Mouse (Mus musculus) heart, embryonic 16.5 days (tissue): ENCODE measurements around the gene Prkcb. TPM values are rescaled to one million over a fixed set of nuclear protein-coding genes. Genes with fewer than 3 reads are reported as not detected.

ENCODE experiments used
- ATAC-seq: fragments of 200-750 bp; cut with Nextera tagmentation; replicated peaks from 2 replicates; pipeline ENCODE4 v1.8.0; 2017; ENCODE audit warnings: moderate number of reproducible peaks; ENCODE audit not compliant: insufficient read depth, low FRiP score; ENCODE audit errors: extremely low read depth
- H3K27ac ChIP-seq: fragments of 300-500 bp; sonication (generic); 2 replicates; pipeline ENCODE4 v1.5.1; 2014; ENCODE audit warnings: mild to moderate bottlenecking, low read length, control low read depth, moderate library complexity
- H3K27me3 ChIP-seq: fragments of 300-500 bp; sonication (generic); 2 replicates; pipeline ENCODE4 v1.6.1; 2014; ENCODE audit warnings: low read length, mixed read lengths; ENCODE audit not compliant: control insufficient read depth, insufficient read depth
- H3K36me3 ChIP-seq: fragments of 300-500 bp; sonication (generic); 2 replicates; pipeline ENCODE4 v1.6.1; 2014; ENCODE audit not compliant: control insufficient read depth, insufficient read depth
- H3K4me1 ChIP-seq: fragments of 300-500 bp; sonication (generic); 2 replicates; pipeline ENCODE4 v1.6.1; 2014; ENCODE audit warnings: low read length, mixed read lengths; ENCODE audit not compliant: control insufficient read depth, insufficient read depth
- H3K4me2 ChIP-seq: fragments of 300-500 bp; sonication (generic); 2 replicates; pipeline ENCODE4 v1.6.1; 2014; ENCODE audit warnings: low read depth, mild to moderate bottlenecking, control low read depth, low read length
- H3K4me3 ChIP-seq: fragments of 300-500 bp; sonication (generic); 2 replicates; pipeline ENCODE4 v1.5.1; 2014; ENCODE audit warnings: mild to moderate bottlenecking, control low read depth, low read length
- H3K9ac ChIP-seq: fragments of 300-500 bp; sonication (generic); 2 replicates; pipeline ENCODE4 v1.6.1; 2014; ENCODE audit warnings: low read length, control low read depth
- H3K9me3 ChIP-seq: fragments of 300-500 bp; sonication (generic); replicated peaks from 2 replicates; pipeline ENCODE4 v1.6.1; 2016; ENCODE audit warnings: low read length; ENCODE audit not compliant: control insufficient read depth
- WGBS: fragments of 180-500 bp; shearing (Covaris S2); extraction: QIAGEN DNeasy Blood & Tissue Kit; methylation state at CpG from one replicate; pipeline ENCODE4 v1.1.7; 2014; 5-methylcytosine and 5-hydroxymethylcytosine counted together
- polyA plus RNA-seq: library from polyadenylated mRNA; unstranded; fragments of >200 nt; fragmentation: Nextera tagmentation; extraction: Ambion mirVana; gene quantifications from 2 replicates; pipeline ENCODE4 v1.2.1, GENCODE M21; 2015

Gene Prkcb
- polyA plus RNA-seq, 1 experiment from 2014 or later: 12.0 TPM

DNA sequence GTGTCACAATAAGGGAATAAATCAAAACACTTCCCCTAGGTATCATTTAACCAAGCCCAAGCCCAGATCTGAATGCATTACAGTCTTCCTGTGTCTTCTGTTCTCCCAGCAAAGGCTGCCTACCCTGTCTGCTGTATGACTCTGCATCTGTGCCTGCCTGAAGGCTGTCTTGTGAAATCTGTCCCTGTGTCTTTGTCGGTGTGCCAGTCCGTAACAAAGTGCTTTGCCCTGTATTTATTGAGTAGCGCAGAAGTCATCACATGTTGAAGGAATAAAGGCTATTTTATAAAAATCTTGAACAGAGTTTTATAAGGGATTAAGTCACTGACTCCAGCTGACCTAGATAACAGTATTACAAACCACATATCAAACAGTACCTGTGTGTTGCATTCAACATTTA, 368.1 kb downstream of the Prkcb start:
- WGBS: 82% methylated on average over 3 of the region's 3 CpGs
- no peak for ATAC-seq

DNA sequence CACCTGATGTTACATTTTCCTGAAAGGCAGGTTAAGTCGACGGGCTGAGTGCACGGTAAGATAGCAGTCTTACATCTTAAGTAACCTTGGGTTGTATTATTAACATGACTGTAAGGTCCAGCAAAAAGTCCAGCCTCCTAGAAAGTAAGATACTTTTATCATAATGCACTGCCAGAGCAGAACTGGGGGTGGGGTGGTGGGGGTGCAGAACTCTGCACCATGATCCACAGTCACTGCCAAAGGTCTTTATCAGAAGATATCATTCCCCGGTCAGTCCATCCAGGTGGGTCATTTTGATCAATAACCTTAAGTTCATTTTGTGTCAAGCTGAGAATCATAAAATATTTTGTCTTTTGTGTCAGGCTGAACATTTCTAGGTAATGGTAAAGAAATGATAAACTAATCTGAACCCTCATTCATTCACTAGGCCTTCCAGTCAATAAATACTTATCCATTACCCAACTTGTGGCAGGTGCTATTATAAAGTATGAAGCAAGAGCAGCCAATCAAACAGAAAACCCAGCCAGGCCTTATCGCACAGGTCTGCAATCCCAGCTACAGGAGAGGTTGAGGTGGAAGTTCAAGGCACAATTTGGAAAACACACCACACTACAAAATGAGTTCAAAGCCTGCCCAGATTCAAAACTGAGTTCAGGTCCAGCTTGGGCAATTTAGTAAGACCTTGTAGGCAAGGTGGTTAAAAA, 369.0 kb downstream of the Prkcb start:
- ATAC-seq: no peak
- H3K9ac ChIP-seq: no peak overlapping the region
- no peak overlapping the region for H3K4me2 ChIP-seq
- H3K4me3 ChIP-seq: no peak overlapping the region
- H3K4me1 ChIP-seq: no peaks in the 10 kb centered on the region
- H3K36me3 ChIP-seq: no peaks in the 10 kb centered on the region
- no peaks in the 10 kb centered on the region for H3K27me3 ChIP-seq
- H3K9me3 ChIP-seq: 0 out of 2 replicates have a peak, but pooled peaks cover 2% of the 10 kb centered on the region
- WGBS: 90% methylated on average over 5 of the region's 5 CpGs
- no peak overlapping the region for H3K27ac ChIP-seq

More for the DNA sequence above, 368.1 kb downstream of the Prkcb start:
- H3K4me3 ChIP-seq: no peak overlapping the region
- H3K27me3 ChIP-seq: no peaks in the 10 kb centered on the region
- H3K4me1 ChIP-seq: no peaks in the 10 kb centered on the region
- no peak overlapping the region for H3K9ac ChIP-seq
- no peaks in the 10 kb centered on the region for H3K9me3 ChIP-seq
- no peaks in the 10 kb centered on the region for H3K36me3 ChIP-seq
- no peak overlapping the region for H3K27ac ChIP-seq
- no peak overlapping the region for H3K4me2 ChIP-seq

DNA sequence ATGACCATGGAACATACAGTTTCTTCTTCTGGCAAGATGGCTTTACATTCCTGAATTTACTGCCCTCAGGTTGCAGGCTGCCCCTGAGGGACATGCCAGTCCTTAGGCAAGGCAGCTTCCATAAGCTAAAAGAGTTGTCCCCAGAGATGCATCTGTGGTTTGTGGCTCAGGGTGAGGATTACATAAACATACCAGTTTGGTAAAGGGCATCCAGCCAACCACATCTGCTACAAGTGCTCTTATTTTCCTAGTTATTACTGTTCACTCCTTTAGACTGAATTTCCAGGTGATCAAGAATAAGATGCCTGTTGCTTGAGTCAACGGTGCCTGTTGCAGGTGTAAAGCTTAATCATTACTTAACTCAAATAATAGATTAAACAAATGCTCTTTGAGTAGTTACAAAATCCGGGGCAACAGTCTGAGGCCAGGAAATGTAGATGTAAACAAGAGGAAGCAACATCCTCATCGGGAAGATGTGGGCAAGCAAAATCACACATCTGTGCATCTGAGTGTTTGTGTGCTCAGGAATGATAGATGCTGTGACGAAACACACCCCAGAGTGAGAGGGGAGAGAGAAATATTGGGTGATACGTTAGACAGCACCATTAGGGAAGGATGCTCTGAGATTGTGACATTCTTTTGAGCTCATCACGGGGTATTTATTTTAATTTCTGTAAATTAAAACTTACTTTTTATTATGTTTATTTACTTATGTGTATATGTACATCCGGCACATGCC, 376.9 kb downstream of the Prkcb start:
- Histone ChIP-seq H3K27me3 (no peaks in the 10 kb centered on the region; the same call in 1 of the 2 replicates), H3K9ac (no peak overlapping the region), H3K27ac (no peak overlapping the region), H3K4me1 (no peaks in the 10 kb centered on the region), H3K9me3 (0 out of 2 replicates have a peak, but pooled peaks cover 2% of the 10 kb centered on the region), H3K36me3 (no peaks in the 10 kb centered on the region), H3K4me2 (no peak overlapping the region), H3K4me3 (no peak overlapping the region)
- ATAC-seq: no peak
- WGBS: 51% methylated on average over 7 of the region's 7 CpGs

DNA sequence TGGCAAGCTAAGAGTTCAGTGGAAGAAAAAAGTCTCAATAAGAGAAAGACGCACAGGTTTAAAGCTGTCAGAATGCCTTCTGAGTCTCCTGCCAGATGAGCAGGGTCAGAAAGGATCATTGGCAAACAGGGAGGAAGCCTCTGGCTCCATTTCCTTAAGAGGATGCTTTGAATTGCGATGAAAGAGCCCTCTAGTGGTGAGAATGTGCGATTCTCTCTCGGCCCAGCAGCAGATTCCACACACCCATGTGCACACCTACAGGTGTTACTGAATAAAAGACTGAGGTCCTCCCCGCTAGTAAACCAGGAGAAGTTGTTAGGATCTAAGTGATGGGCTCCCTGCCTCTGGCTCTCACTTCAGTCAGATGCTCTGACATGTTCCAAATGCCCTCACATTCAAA, 379.4 kb downstream of the Prkcb start:
- peaks cover 11% of the 10 kb centered on the region for H3K27me3 ChIP-seq
- no peak overlapping the region for H3K4me3 ChIP-seq
- no peaks in the 10 kb centered on the region for H3K36me3 ChIP-seq
- H3K9me3 ChIP-seq: no peaks in the 10 kb centered on the region
- H3K4me1 ChIP-seq: no peaks in the 10 kb centered on the region
- 30% methylated on average over 5 of the region's 5 CpGs for WGBS
- H3K9ac ChIP-seq: no peak overlapping the region
- no peak for ATAC-seq
- no peak overlapping the region for H3K4me2 ChIP-seq
- no peak overlapping the region for H3K27ac ChIP-seq

DNA sequence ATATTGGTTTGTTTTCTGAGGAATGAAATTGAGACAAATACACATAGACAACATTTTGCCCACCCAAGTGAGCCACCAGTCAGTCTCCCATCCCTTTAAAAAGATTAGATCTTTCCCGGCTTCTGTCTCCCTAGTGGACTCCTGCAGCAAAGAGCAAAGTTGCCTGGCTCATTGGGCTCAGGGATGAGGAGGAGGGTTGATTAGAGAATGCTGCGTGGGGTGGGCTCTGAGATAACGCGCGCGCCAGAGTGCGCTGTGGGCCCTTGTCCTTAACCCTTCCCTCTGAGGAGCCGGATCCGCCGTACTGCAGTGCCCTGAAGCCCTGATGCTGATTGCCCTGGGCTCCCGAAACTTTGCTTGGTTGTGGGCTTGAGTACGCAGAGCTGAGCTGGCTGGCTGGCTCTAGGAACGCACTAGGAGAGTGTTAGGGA, 381.9 kb downstream of the Prkcb start, which contains the start of gene Cacng3:
Cacng3 (plus strand) TSS at position 51 of the 431 bp plus-strand sequence.
- Histone ChIP-seq H3K4me2 (peak within 1 kb of the TSS; percentile 33; the same call in 1 of the 2 replicates), H3K36me3 (no peaks in the 10 kb centered on the region), H3K9me3 (no peaks in the 10 kb centered on the region), H3K4me1 (no peaks in the 10 kb centered on the region), H3K9ac (no peak within 1 kb of the TSS), H3K4me3 (no peak within 1 kb of the TSS), H3K27me3 (peaks cover 12% of the 10 kb centered on the region), H3K27ac (no peak within 1 kb of the TSS)
- ATAC-seq: 0 out of 2 replicates have a peak, but pooled peaks have one; percentile 14
- 10% methylated on average over 13 of the region's 13 CpGs for WGBS

DNA sequence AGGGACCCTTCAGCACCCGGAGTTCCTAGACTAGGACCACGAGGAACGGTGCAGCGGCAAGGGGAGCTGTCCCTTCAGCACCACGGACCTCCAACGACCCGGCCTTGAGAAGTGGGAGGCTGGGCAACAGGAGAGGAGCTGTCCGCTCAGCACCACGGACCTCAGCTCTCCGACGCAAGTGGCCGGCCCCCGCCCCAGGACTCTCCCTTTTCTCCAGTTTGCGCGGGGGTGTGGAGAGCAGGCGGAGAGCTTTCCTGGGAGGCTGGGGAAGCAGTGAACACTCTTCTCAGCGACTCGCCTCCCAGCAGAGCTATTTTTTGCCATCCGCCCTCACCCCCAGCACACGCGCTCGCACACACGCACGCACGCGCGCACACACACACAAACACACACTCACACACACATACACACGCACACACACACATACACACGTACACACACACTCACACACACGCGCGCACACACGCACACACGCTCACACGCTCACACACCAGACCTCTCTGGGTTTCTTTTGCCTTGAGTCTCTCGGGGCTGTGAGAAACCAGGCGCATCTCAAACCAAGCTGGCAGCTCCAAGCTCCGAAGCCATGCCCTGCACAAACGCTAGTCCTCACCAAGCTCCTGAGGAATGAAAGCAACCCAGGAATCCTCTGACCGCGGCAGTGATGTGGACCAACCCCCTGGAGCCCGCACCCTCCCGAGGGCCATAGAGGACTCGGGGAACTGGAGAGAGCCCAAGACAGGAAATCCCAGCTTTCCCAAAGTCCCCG, 382.5 kb downstream of the Prkcb start:
- Histone ChIP-seq H3K27me3 (peaks cover 12% of the 10 kb centered on the region), H3K9me3 (no peaks in the 10 kb centered on the region), H3K4me2 (peak overlapping the region; percentile 33; the same call in 1 of the 2 replicates), H3K9ac (no peak overlapping the region), H3K4me3 (no peak overlapping the region), H3K27ac (no peak overlapping the region), H3K4me1 (no peaks in the 10 kb centered on the region), H3K36me3 (no peaks in the 10 kb centered on the region)
- ATAC-seq: peak; percentile 89
- WGBS: 9% methylated on average over 45 of the region's 45 CpGs

DNA sequence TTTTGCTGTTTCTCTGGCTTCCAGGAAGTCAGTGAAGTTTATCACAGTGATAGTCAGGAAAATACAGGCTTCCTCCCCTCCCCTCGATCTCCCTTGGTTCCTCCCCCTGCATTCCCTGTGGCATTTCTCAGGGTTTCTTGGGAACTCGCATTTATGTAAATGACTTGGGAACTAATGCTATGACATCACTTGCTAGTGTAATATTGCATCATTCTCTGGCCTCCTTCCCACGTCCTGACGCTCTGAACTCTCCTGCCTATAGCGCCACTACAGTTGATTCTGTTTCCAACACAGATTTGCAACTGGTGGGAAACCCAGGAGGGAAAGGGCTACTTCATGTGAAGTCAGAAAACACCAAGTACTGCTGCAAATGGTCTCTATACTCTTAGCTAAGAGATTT, 384.4 kb downstream of the Prkcb start:
- Histone ChIP-seq H3K4me2 (no peak overlapping the region), H3K27me3 (peaks cover 12% of the 10 kb centered on the region), H3K9ac (no peak overlapping the region), H3K36me3 (no peaks in the 10 kb centered on the region), H3K4me3 (no peak overlapping the region), H3K9me3 (no peaks in the 10 kb centered on the region), H3K27ac (no peak overlapping the region), H3K4me1 (no peaks in the 10 kb centered on the region)
- WGBS: 30% methylated on average over 5 of the region's 5 CpGs
- ATAC-seq: no peak

DNA sequence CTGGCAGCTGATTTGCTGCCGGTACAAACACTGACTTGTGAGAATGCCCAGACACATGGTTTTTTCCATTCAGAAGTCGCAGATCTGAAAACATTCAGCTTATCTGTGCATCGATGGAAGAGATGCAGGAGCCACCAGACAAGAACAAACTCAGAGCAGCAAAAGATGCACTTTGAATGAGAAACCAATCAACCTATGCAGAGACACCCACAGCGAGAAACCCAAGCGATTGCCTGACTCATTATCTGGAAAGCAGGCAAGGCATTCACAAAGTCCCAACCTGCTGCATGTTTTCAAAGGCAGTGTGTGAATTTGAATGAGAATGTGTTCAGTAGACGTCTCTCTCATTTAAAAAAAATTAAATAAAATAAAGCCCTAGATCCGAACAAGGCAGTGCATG, 386.7 kb downstream of the Prkcb start:
- H3K9ac ChIP-seq: no peak overlapping the region
- WGBS: 72% methylated on average over 7 of the region's 7 CpGs

More for the DNA sequence above, 386.7 kb downstream of the Prkcb start:
- no peak overlapping the region for H3K4me2 ChIP-seq
- no peaks in the 10 kb centered on the region for H3K4me1 ChIP-seq
- no peak for ATAC-seq
- H3K36me3 ChIP-seq: no peaks in the 10 kb centered on the region
- H3K27ac ChIP-seq: no peak overlapping the region
- no peaks in the 10 kb centered on the region for H3K9me3 ChIP-seq
- H3K27me3 ChIP-seq: peaks cover 12% of the 10 kb centered on the region
- H3K4me3 ChIP-seq: no peak overlapping the region
